Mouse (Mus musculus) midbrain, embryonic 10.5 days (tissue): ENCODE measurements at regions not wholly inside any gene's neighbourhood (a gene's known extent, or its start where the extent isn't known, plus 50 kb on each side); places are given as distances from the start of the nearest gene placed in this dataset.

Experiments
- DNase-seq: peaks from one replicate; pipeline ENCODE4 v3.0.0-alpha.2; 2017; ENCODE audit warnings: low spot score
- H3K27ac ChIP-seq: fragments of 300-500 bp; sonication (generic); replicated peaks from 2 replicates; pipeline ENCODE4 v1.5.1; 2016; ENCODE audit warnings: mild to moderate bottlenecking
- H3K27me3 ChIP-seq: fragments of 300-500 bp; sonication (generic); 2 replicates; pipeline ENCODE4 v1.6.1; 2016; ENCODE audit warnings: low read depth, mild to moderate bottlenecking; ENCODE audit not compliant: poor library complexity, severe bottlenecking
- H3K36me3 ChIP-seq: fragments of 300-500 bp; sonication (generic); 2 replicates; pipeline ENCODE4 v1.6.1; 2016; ENCODE audit warnings: mild to moderate bottlenecking, moderate library complexity
- H3K4me1 ChIP-seq: fragments of 300-500 bp; sonication (generic); 2 replicates; pipeline ENCODE4 v1.6.1; 2016
- H3K4me3 ChIP-seq: fragments of 300-500 bp; sonication (generic); 2 replicates; pipeline ENCODE4 v1.5.1; 2016; ENCODE audit warnings: mild to moderate bottlenecking, moderate library complexity
- H3K9me3 ChIP-seq: fragments of 300-500 bp; sonication (generic); replicated peaks from 2 replicates; pipeline ENCODE4 v1.6.1; 2016; ENCODE audit warnings: mild to moderate bottlenecking
- WGBS: fragments of 180-500 bp; shearing (Covaris S2); methylation state at CpG from one replicate; pipeline ENCODE4 v1.1.7; 2016; 5-methylcytosine and 5-hydroxymethylcytosine counted together

- 93% methylated on average over 4 of the region's 4 CpGs for WGBS
- no peak overlapping the region for H3K27ac ChIP-seq
- no peaks in the 10 kb centered on the region for H3K27me3 ChIP-seq
Measured at GRCm38 (mm10) chr5:85772660-85773059, 292.7 kb downstream of the Cenpc1 start.

GRCm38 (mm10) chr5:85772086-85772485, 293.3 kb downstream of the Cenpc1 start:
- H3K36me3 ChIP-seq = no peaks in the 10 kb centered on the region
- no peaks in the 10 kb centered on the region for H3K27me3 ChIP-seq
- WGBS = 62% methylated on average over 4 of the region's 4 CpGs
- H3K9me3 ChIP-seq = no peaks in the 10 kb centered on the region
- no peak overlapping the region for H3K4me3 ChIP-seq
- no peak overlapping the region for H3K27ac ChIP-seq
- no peaks in the 10 kb centered on the region for H3K4me1 ChIP-seq
- DNase-seq = no peak

More at GRCm38 (mm10) chr5:85772660-85773059, 292.7 kb downstream of the Cenpc1 start:
- DNase-seq = no peak
- Histone ChIP-seq H3K36me3 (no peaks in the 10 kb centered on the region), H3K9me3 (no peaks in the 10 kb centered on the region), H3K4me3 (no peak overlapping the region), H3K4me1 (no peaks in the 10 kb centered on the region)

DNA sequence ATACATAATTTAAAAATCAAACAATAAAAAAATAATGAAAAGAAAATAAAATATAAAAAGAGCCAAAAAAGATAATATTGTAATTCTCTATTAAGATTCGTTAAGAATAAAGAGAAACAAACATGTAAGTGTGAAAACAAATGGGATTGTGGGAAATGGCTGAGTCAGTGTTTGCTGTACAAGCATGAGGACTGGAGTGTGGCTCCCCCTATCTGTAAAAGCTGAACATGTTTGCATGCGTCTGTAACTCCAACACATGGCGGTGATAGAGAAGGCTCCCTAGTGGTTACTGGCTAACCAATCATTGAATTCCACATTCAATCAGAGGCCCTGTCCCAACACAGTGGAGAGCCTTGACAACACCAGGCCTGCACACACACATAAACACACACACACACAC, 298.2 kb downstream of the Cenpc1 start:
- Histone ChIP-seq H3K27me3 (no peaks in the 10 kb centered on the region), H3K4me1 (peaks cover 4% of the 10 kb centered on the region; the same call in 1 of the 2 replicates), H3K9me3 (no peaks in the 10 kb centered on the region), H3K27ac (no peak overlapping the region), H3K36me3 (no peaks in the 10 kb centered on the region), H3K4me3 (no peak overlapping the region)
- DNase-seq = no peak
- WGBS = 92% methylated on average over 3 of the region's 3 CpGs

GRCm38 (mm10) chr5:85756716-85757115, 308.7 kb downstream of the Cenpc1 start:
- DNase-seq = no peak
- 89% methylated on average over 8 of the region's 8 CpGs for WGBS

GRCm38 (mm10) chr5:85754227-85754626, 311.2 kb downstream of the Cenpc1 start:
- Histone ChIP-seq H3K27me3 (no peaks in the 10 kb centered on the region), H3K4me3 (no peak overlapping the region), H3K27ac (no peak overlapping the region), H3K36me3 (no peaks in the 10 kb centered on the region), H3K4me1 (no peaks in the 10 kb centered on the region; the same call in 1 of the 2 replicates), H3K9me3 (no peaks in the 10 kb centered on the region)
- DNase-seq = no peak
- 94% methylated on average over 12 of the region's 12 CpGs for whole genome bisulfite sequencing

More at GRCm38 (mm10) chr5:85756716-85757115, 308.7 kb downstream of the Cenpc1 start:
- H3K4me3 ChIP-seq = no peak overlapping the region
- H3K36me3 ChIP-seq = no peaks in the 10 kb centered on the region
- no peak overlapping the region for H3K27ac ChIP-seq
- H3K27me3 ChIP-seq = no peaks in the 10 kb centered on the region
- H3K4me1 ChIP-seq = no peaks in the 10 kb centered on the region
- H3K9me3 ChIP-seq = no peaks in the 10 kb centered on the region

DNA sequence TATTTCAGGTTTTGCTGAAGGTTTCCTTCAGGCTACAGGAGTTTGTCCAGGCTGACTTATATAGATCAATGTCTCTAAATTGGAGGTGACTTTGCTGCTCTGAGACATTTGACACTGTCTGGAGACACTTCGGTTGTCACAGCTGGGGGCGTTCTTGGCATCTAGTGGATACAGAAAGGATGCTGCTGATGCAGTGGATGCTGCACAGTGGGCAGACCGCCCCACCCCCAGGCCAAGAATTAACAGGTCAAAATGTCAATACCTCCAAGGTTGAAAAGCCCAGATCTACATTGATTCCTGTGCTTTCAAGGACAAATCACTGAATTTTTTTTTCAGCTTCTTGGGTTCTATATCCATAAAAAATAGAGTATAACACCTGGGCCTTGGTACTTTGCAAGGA, 312.3 kb downstream of the Cenpc1 start:
- Histone ChIP-seq H3K36me3 (no peaks in the 10 kb centered on the region), H3K27ac (no peak overlapping the region), H3K27me3 (no peaks in the 10 kb centered on the region), H3K4me1 (no peaks in the 10 kb centered on the region; the same call in 1 of the 2 replicates), H3K4me3 (no peak overlapping the region), H3K9me3 (no peaks in the 10 kb centered on the region)
- no peak for DNase-seq
- WGBS = 62% methylated on average over 3 of the region's 3 CpGs

- no peak for DNase-seq
- no peaks in the 10 kb centered on the region for H3K27me3 ChIP-seq
Measured at GRCm38 (mm10) chr5:85751649-85752048, 313.7 kb downstream of the Cenpc1 start.

DNA sequence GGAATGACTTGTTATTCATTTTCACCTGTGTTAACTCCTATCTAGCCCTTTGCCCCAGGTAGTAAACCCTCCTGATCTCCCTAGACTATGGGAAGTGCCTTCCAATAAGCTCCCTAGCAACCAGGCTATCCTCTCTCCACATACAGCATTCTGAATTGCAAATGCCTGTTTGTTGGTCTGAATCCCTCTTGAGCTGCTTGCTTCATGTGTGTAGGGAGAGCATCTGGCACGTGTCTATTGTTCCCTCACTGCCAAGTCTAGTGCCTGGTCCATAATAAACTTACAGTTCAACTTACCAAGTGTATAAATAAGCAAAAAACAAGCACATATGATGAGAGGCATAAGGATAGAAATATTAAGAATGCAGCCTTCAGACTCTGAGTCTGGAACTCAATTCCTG, 314.5 kb downstream of the Cenpc1 start:
- H3K4me1 ChIP-seq = no peaks in the 10 kb centered on the region; the same call in 1 of the 2 replicates
- no peaks in the 10 kb centered on the region for H3K36me3 ChIP-seq
- DNase-seq = no peak
- no peaks in the 10 kb centered on the region for H3K27me3 ChIP-seq
- no peaks in the 10 kb centered on the region for H3K9me3 ChIP-seq
- H3K4me3 ChIP-seq = no peak overlapping the region
- 57% methylated on average over 1 of the region's 1 CpGs for WGBS
- H3K27ac ChIP-seq = no peak overlapping the region

More at GRCm38 (mm10) chr5:85751649-85752048, 313.7 kb downstream of the Cenpc1 start:
- Histone ChIP-seq H3K9me3 (no peaks in the 10 kb centered on the region), H3K4me1 (no peaks in the 10 kb centered on the region; the same call in 1 of the 2 replicates), H3K4me3 (no peak overlapping the region), H3K36me3 (no peaks in the 10 kb centered on the region), H3K27ac (no peak overlapping the region)
- WGBS = 70% methylated on average over 2 of the region's 2 CpGs

DNA sequence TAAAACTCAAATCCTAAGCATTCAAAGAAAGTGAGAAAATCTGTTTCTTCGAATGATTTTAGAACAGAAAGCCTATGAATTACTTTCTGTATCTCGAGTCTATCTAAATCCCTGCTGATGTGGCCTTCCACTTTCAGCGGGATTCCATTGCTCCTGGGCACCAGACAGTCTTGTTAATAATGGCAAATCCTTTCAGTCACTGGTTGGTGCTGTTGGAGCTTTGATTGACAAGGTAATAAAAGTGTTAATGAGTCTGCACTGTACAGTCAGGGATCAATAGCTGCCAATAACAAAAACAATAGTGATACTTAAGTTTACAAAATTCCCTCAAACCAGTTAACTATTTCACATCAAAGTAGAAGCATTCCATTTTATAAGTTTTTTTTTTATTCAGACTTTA, 335.8 kb downstream of the Cenpc1 start:
- WGBS = 71% methylated on average over 3 of the region's 3 CpGs
- Histone ChIP-seq H3K9me3 (no peaks in the 10 kb centered on the region), H3K36me3 (no peaks in the 10 kb centered on the region), H3K4me3 (no peak overlapping the region), H3K27ac (no peak overlapping the region), H3K27me3 (no peaks in the 10 kb centered on the region), H3K4me1 (0 out of 2 replicates have a peak, but pooled peaks cover 2% of the 10 kb centered on the region)
- DNase-seq = no peak

DNA sequence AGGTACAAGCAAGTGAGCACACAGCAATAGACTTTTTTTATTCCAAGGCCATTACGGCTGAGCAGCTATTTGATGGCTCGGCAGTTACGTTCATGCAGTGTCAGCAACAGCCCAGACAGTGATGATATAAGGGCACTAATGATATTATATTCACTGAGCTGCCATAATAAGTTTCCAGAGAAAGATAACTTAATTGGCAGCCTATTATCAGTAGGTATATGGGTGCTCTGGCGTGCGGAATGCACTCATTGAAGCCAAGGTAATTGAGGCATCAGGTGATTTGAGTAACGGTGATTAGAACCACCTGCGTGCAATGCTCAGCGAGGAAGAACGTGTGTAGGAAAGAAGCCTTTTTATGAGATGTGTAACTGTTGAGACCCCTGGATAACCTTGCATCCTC, 358.0 kb downstream of the Cenpc1 start:
- Histone ChIP-seq H3K27ac (no peak overlapping the region), H3K4me3 (no peak overlapping the region), H3K4me1 (peaks cover 8% of the 10 kb centered on the region), H3K9me3 (no peaks in the 10 kb centered on the region), H3K36me3 (no peaks in the 10 kb centered on the region), H3K27me3 (no peaks in the 10 kb centered on the region)
- 91% methylated on average over 9 of the region's 9 CpGs for WGBS
- no peak for DNase-seq

DNA sequence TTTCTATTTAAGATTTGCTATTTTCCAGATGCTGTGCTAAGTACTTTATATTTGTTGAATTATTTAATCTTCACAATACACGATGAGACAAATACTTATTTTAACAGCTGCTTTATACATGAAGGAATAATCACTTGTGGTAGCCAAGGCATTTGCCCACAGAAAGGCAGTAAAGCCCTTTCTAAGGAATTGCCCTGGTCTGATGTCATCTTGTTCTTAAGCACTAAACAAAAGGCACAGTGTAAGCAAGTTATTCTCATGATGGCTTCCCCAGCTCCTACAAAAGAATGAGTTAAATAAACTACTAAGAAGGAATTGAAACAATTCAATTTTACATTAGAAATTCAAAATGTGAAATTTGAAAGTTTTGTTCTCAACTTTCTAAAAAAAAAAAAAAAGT, 358.8 kb downstream of the Cenpc1 start:
- no peaks in the 10 kb centered on the region for H3K36me3 ChIP-seq
- 43% methylated on average over 1 of the region's 1 CpGs for WGBS

GRCm38 (mm10) chr5:85706084-85706483, 359.3 kb downstream of the Cenpc1 start:
- H3K27ac ChIP-seq = no peak overlapping the region; the same call in 1 of the 2 replicates
- no peaks in the 10 kb centered on the region for H3K9me3 ChIP-seq
- 18% methylated on average over 3 of the region's 3 CpGs for WGBS
- H3K4me3 ChIP-seq = no peak overlapping the region
- DNase-seq = no peak
- no peaks in the 10 kb centered on the region for H3K36me3 ChIP-seq
- peaks cover 8% of the 10 kb centered on the region for H3K4me1 ChIP-seq
- no peaks in the 10 kb centered on the region for H3K27me3 ChIP-seq

More for the DNA sequence above, 358.8 kb downstream of the Cenpc1 start:
- DNase-seq = no peak
- Histone ChIP-seq H3K27ac (no peak overlapping the region), H3K4me3 (no peak overlapping the region), H3K4me1 (peaks cover 8% of the 10 kb centered on the region), H3K9me3 (no peaks in the 10 kb centered on the region), H3K27me3 (no peaks in the 10 kb centered on the region)

DNA sequence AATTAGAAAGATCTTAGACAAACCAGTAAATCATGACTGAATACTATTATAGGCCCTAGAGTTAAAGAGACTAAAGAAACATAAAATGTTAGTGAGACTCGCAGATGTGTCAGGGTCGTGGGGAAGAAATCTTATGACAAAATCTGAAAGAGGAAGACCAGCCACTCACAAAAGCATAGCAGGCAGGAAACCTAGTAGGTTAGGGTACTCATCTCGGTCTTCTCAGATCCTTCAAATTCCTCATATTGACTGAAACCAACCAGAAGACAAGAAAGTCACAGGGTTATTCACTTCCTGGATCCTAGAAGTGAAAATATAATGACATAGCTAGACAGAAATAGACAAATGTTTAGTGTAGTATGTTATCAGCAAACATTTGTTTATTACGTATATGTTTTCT, 387.5 kb downstream of the Cenpc1 start:
- Histone ChIP-seq H3K27ac (no peak overlapping the region), H3K27me3 (no peaks in the 10 kb centered on the region), H3K4me3 (no peak overlapping the region), H3K4me1 (no peaks in the 10 kb centered on the region), H3K9me3 (no peaks in the 10 kb centered on the region), H3K36me3 (no peaks in the 10 kb centered on the region)
- DNase-seq = no peak
- 89% methylated on average over 4 of the region's 4 CpGs for WGBS

DNA sequence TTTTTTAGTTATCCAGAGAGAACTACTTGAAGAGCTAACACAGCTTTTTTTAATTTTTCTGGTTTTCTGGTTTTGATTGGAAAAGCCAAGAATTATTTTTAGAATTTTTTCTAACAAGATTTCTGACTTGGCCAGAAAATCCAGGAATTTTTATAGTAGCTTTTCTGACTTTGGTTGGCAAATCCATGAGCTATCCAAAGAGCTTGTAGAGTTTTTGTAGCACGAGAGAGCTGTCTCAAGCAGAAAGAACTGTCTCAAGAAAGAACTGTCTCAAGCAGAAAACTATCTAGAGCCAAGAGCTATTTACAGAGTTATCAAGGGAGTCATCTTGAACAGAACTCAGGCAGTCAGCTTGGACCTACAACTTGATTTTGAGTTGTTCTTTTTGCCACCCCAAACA, 394.3 kb downstream of the Cenpc1 start:
- DNase-seq = no peak
- no peak overlapping the region for H3K27ac ChIP-seq
- no peaks in the 10 kb centered on the region for H3K4me1 ChIP-seq
- no peaks in the 10 kb centered on the region for H3K36me3 ChIP-seq
- H3K27me3 ChIP-seq = no peaks in the 10 kb centered on the region
- no peak overlapping the region for H3K4me3 ChIP-seq
- 84% methylated on average over 1 of the region's 1 CpGs for WGBS
- H3K9me3 ChIP-seq = no peaks in the 10 kb centered on the region
